Mouse (Mus musculus): ENCODE data around the gene Tgfbr2. TPM values are rescaled to one million over a fixed set of nuclear protein-coding genes. Genes with fewer than 3 reads are reported as not detected.

Gene Tgfbr2
- polyA plus RNA-seq, 1 experiment from 2014 or later = 35.9 TPM

GRCm38 (mm10) chr9:116197491-116198170 lies 22.5 kb upstream of the Tgfbr2 start:
- no peak overlapping the region for H3K4me3 ChIP-seq (ENCODE audit: low read length)
- ATAC-seq (ENCODE audit: low FRiP score, low TSS enrichment) = no peak
- H3K4me1 ChIP-seq (ENCODE audit: insufficient read depth, low read length) = peaks cover 16% of the 10 kb centered on the region
- no peak overlapping the region for H3K27ac ChIP-seq (ENCODE audit: low read length)
- H3K27me3 ChIP-seq (ENCODE audit: insufficient read depth, low read length) = no peaks in the 10 kb centered on the region
- 96% methylated on average over 11 of the region's 11 CpGs for WGBS
- H3K4me2 ChIP-seq (replicated peaks; ENCODE audit: low read depth, low read length) = no peak overlapping the region
- H3K9me3 ChIP-seq (ENCODE audit: low read length) = no peaks in the 10 kb centered on the region
- no peak overlapping the region for H3K9ac ChIP-seq (replicated peaks; ENCODE audit: low read length)
- H3K36me3 ChIP-seq (ENCODE audit: insufficient read depth, low read length) = no peaks in the 10 kb centered on the region

GRCm38 (mm10) chr9:116193889-116194450 lies 18.8 kb upstream of the Tgfbr2 start:
- no peaks in the 10 kb centered on the region for H3K9me3 ChIP-seq (ENCODE audit: low read length)
- no peak overlapping the region for H3K4me3 ChIP-seq (ENCODE audit: low read length)
- H3K36me3 ChIP-seq (ENCODE audit: insufficient read depth, low read length) = no peaks in the 10 kb centered on the region
- no peaks in the 10 kb centered on the region for H3K27me3 ChIP-seq (ENCODE audit: insufficient read depth, low read length)
- no peak for ATAC-seq (ENCODE audit: low FRiP score, low TSS enrichment)
- H3K9ac ChIP-seq (replicated peaks; ENCODE audit: low read length) = no peak overlapping the region
- H3K4me2 ChIP-seq (replicated peaks; ENCODE audit: low read depth, low read length) = no peak overlapping the region
- no peak overlapping the region for H3K27ac ChIP-seq (ENCODE audit: low read length)
- 80% methylated on average over 4 of the region's 4 CpGs for WGBS
- H3K4me1 ChIP-seq (ENCODE audit: insufficient read depth, low read length) = peaks cover 8% of the 10 kb centered on the region

GRCm38 (mm10) chr9:116193535-116193881 lies 18.3 kb upstream of the Tgfbr2 start:
- no peaks in the 10 kb centered on the region for H3K27me3 ChIP-seq (ENCODE audit: insufficient read depth, low read length)
- no peak for ATAC-seq (ENCODE audit: low FRiP score, low TSS enrichment)
- H3K4me3 ChIP-seq (ENCODE audit: low read length) = no peak overlapping the region
- no peak overlapping the region for H3K27ac ChIP-seq (ENCODE audit: low read length)
- no peak overlapping the region for H3K9ac ChIP-seq (replicated peaks; ENCODE audit: low read length)
- H3K36me3 ChIP-seq (ENCODE audit: insufficient read depth, low read length) = no peaks in the 10 kb centered on the region
- H3K4me1 ChIP-seq (ENCODE audit: insufficient read depth, low read length) = peaks cover 4% of the 10 kb centered on the region
- H3K4me2 ChIP-seq (replicated peaks; ENCODE audit: low read depth, low read length) = no peak overlapping the region
- WGBS = 89% methylated on average over 1 of the region's 1 CpGs
- no peaks in the 10 kb centered on the region for H3K9me3 ChIP-seq (ENCODE audit: low read length)

GRCm38 (mm10) chr9:116192826-116193534 lies 17.8 kb upstream of the Tgfbr2 start:
- 92% methylated on average over 12 of the region's 12 CpGs for WGBS
- no peak for ATAC-seq (ENCODE audit: low FRiP score, low TSS enrichment)
- no peaks in the 10 kb centered on the region for H3K36me3 ChIP-seq (ENCODE audit: insufficient read depth, low read length)
- H3K9me3 ChIP-seq (ENCODE audit: low read length) = no peaks in the 10 kb centered on the region
- H3K4me3 ChIP-seq (ENCODE audit: low read length) = no peak overlapping the region
- no peak overlapping the region for H3K9ac ChIP-seq (replicated peaks; ENCODE audit: low read length)
- no peak overlapping the region for H3K27ac ChIP-seq (ENCODE audit: low read length)
- no peak overlapping the region for H3K4me2 ChIP-seq (replicated peaks; ENCODE audit: low read depth, low read length)
- no peaks in the 10 kb centered on the region; the same call in 1 of the 2 replicates for H3K4me1 ChIP-seq (ENCODE audit: insufficient read depth, low read length)
- H3K27me3 ChIP-seq (ENCODE audit: insufficient read depth, low read length) = no peaks in the 10 kb centered on the region

- no peak for ATAC-seq (ENCODE audit: low FRiP score, low TSS enrichment)
- Histone ChIP-seq H3K9ac (replicated peaks; ENCODE audit: low read length) (no peak overlapping the region), H3K4me3 (ENCODE audit: low read length) (no peak overlapping the region), H3K9me3 (ENCODE audit: low read length) (no peaks in the 10 kb centered on the region), H3K4me2 (replicated peaks; ENCODE audit: low read depth, low read length) (no peak overlapping the region), H3K36me3 (ENCODE audit: insufficient read depth, low read length) (no peaks in the 10 kb centered on the region), H3K4me1 (ENCODE audit: insufficient read depth, low read length) (no peaks in the 10 kb centered on the region; the same call in 1 of the 2 replicates), H3K27me3 (ENCODE audit: insufficient read depth, low read length) (no peaks in the 10 kb centered on the region), H3K27ac (ENCODE audit: low read length) (no peak overlapping the region)
- 69% methylated on average over 7 of the region's 7 CpGs for WGBS
These were observed 17.1 kb upstream of the Tgfbr2 start for GRCm38 (mm10) chr9:116192253-116192652.

GRCm38 (mm10) chr9:116189831-116190230 lies 14.7 kb upstream of the Tgfbr2 start:
- no peak overlapping the region for H3K9ac ChIP-seq (replicated peaks; ENCODE audit: low read length)
- H3K36me3 ChIP-seq (ENCODE audit: insufficient read depth, low read length) = no peaks in the 10 kb centered on the region
- no peaks in the 10 kb centered on the region for H3K27me3 ChIP-seq (ENCODE audit: insufficient read depth, low read length)
- H3K4me1 ChIP-seq (ENCODE audit: insufficient read depth, low read length) = no peaks in the 10 kb centered on the region
- H3K4me2 ChIP-seq (replicated peaks; ENCODE audit: low read depth, low read length) = no peak overlapping the region
- 88% methylated on average over 4 of the region's 4 CpGs for WGBS
- no peak for ATAC-seq (ENCODE audit: low FRiP score, low TSS enrichment)
- no peaks in the 10 kb centered on the region for H3K9me3 ChIP-seq (ENCODE audit: low read length)
- H3K4me3 ChIP-seq (ENCODE audit: low read length) = no peak overlapping the region
- H3K27ac ChIP-seq (ENCODE audit: low read length) = no peak overlapping the region

GRCm38 (mm10) chr9:116188952-116189666 lies 13.9 kb upstream of the Tgfbr2 start:
- no peaks in the 10 kb centered on the region for H3K9me3 ChIP-seq (ENCODE audit: low read length)
- H3K27me3 ChIP-seq (ENCODE audit: insufficient read depth, low read length) = no peaks in the 10 kb centered on the region
- no peak overlapping the region for H3K4me2 ChIP-seq (replicated peaks; ENCODE audit: low read depth, low read length)
- H3K4me3 ChIP-seq (ENCODE audit: low read length) = no peak overlapping the region
- no peaks in the 10 kb centered on the region for H3K4me1 ChIP-seq (ENCODE audit: insufficient read depth, low read length)
- H3K36me3 ChIP-seq (ENCODE audit: insufficient read depth, low read length) = no peaks in the 10 kb centered on the region
- no peak overlapping the region for H3K9ac ChIP-seq (replicated peaks; ENCODE audit: low read length)
- WGBS = 74% methylated on average over 15 of the region's 15 CpGs
- no peak for ATAC-seq (ENCODE audit: low FRiP score, low TSS enrichment)
- no peak overlapping the region for H3K27ac ChIP-seq (ENCODE audit: low read length)

- 72% methylated on average over 10 of the region's 10 CpGs for WGBS
- H3K4me2 ChIP-seq (replicated peaks; ENCODE audit: low read depth, low read length) = no peak overlapping the region
- H3K9me3 ChIP-seq (ENCODE audit: low read length) = no peaks in the 10 kb centered on the region
- H3K4me1 ChIP-seq (ENCODE audit: insufficient read depth, low read length) = no peaks in the 10 kb centered on the region
- no peak overlapping the region for H3K4me3 ChIP-seq (ENCODE audit: low read length)
- no peaks in the 10 kb centered on the region for H3K27me3 ChIP-seq (ENCODE audit: insufficient read depth, low read length)
- H3K36me3 ChIP-seq (ENCODE audit: insufficient read depth, low read length) = no peaks in the 10 kb centered on the region
- no peak for ATAC-seq (ENCODE audit: low FRiP score, low TSS enrichment)
- H3K27ac ChIP-seq (ENCODE audit: low read length) = no peak overlapping the region
- H3K9ac ChIP-seq (replicated peaks; ENCODE audit: low read length) = no peak overlapping the region
These were observed 12.1 kb upstream of the Tgfbr2 start for GRCm38 (mm10) chr9:116187181-116187731.

GRCm38 (mm10) chr9:116184903-116185302 lies 9.7 kb upstream of the Tgfbr2 start:
- H3K4me2 ChIP-seq (replicated peaks; ENCODE audit: low read depth, low read length) = no peak overlapping the region
- H3K9me3 ChIP-seq (ENCODE audit: low read length) = no peaks in the 10 kb centered on the region
- H3K27ac ChIP-seq (ENCODE audit: low read length) = no peak overlapping the region
- no peak overlapping the region for H3K9ac ChIP-seq (replicated peaks; ENCODE audit: low read length)
- no peak for ATAC-seq (ENCODE audit: low FRiP score, low TSS enrichment)
- H3K4me3 ChIP-seq (ENCODE audit: low read length) = no peak overlapping the region
- no peaks in the 10 kb centered on the region for H3K27me3 ChIP-seq (ENCODE audit: insufficient read depth, low read length)
- H3K36me3 ChIP-seq (ENCODE audit: insufficient read depth, low read length) = no peaks in the 10 kb centered on the region
- H3K4me1 ChIP-seq (ENCODE audit: insufficient read depth, low read length) = no peaks in the 10 kb centered on the region
- 88% methylated on average over 5 of the region's 5 CpGs for WGBS
